Mouse (Mus musculus) heart, adult 9 months (tissue): ENCODE measurements around the gene Prkar1b.

Experiments used
- DNase-seq, 2 experiments: peaks; one replicate each; pipeline ENCODE4 v3.0.0; 2022; ENCODE audit warnings: low spot score in 2 of 2

Prkar1b gene

DNA sequence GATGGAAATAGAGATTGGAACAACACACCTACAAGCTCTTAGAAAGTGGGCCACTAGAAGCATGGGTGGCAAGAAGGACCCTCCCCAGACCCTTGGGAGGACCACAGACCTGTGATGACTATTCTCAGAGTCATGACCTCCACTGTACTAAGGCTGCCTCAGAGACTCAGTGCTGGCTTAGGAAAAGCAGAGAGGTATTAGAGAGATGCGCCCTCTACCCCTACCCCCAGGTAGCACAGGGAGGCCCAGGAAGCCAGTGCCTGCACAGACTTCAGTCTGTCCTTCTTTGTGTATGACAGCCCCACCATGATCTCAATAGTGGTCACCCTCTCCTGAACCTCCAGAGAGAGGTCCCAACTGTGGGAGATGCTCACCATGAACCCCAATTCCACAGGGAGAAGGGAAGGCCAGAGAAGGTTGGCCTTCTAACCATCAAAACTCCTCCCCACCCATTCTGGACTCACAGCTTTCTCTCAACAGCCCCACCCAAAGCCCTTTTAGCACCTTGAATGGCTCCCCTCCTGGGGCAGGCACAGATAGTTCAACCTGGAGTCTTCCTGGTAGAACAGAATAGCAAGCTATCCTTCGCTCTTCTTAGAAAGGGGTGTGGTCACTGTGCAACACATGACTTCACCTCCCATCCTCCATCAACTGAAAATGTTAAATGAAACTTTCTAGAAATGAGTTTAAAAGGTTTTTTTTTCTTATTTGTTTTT, 39.5 kb downstream of the Prkar1b start:
- DNase-seq = no peak

DNA sequence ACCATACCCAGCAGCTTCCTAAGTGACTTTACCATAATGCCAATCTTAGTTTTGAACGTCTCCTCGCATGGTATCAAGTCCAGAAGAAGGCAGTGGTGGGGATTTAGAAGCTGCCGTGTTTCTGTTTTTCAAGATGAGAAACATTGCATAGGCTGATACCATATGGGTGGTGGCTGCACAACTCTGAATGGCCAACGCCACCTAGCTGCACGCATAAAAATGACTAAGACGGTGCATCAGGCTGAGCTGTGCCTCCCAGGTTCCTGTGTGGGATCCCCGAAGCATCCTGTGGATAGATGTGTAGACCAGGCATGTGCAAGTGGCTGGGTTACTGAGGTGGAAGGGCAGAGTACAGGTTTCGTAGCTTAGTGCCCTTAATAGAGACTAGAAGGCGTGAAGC, 42.0 kb downstream of the Prkar1b start:
- no peak for DNase-seq

DNA sequence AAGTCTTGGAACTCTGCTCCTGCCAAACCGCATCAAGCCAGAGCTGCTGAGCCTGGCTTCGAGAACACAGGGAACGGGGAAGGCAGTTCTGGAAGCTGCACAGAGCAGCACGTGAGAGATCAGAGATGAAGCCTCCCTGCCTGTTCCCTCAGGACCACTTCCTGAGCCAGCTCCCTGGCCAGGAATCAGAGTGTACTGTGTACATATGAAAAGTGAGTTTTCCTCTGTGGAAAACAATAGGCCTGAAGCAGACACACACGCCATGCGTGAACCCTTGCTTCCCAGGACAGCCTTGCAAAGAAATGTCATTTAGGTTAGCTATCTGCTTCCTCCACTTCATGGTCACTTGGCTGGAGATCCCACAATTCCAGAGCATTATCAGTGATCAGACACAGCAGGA, 48.0 kb downstream of the Prkar1b start:
- DNase-seq = peak in 1 of 2 experiments; percentile 15

DNA sequence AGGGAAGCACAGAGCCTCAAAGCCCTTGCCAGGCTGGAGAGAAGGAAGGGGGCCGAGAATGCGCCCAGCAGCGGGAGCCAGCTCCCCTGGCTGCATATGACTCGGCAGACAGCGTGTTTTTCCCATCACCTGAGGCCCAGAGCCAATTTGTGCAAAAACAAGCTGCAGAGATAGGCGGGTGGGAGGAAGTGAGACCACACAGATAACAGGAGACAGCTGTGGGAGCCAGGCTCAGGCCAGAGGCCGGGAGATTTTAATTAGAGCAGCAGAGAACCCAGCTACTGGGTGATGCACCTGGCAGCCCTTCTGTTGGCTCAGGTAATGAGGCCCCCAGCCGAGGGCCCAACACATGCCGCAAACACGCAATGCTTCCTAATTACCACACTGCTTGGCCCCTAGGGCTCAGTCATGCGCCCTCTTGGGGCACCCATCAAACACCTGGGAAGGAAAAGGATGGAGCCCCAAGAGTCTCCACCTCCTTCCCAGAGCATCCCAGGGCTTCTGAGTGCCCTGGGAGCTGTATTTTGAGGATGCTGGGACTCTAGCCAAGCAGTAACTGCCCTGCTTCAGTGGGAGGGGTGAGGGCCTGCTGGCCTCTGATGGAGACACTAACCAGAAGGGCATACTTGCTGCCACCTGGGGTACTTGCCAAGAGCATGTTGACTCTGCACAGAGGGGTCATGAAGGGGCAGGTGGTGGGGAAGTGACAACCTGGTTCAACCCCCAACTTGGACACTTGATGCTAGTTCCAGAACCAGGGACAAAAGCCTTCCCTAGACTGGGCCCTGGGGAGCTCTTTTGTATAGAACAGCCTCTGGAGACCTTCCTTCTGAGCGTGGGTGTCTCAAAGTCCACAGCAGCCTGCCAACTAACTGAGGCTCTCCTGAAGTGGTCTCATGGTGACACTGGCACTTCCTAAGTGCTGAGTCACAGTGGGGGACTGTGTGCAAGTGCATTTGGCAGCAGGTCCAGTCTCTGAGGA, 50.5 kb downstream of the Prkar1b start:
- peak; percentile 55 to 58 for DNase-seq

DNA sequence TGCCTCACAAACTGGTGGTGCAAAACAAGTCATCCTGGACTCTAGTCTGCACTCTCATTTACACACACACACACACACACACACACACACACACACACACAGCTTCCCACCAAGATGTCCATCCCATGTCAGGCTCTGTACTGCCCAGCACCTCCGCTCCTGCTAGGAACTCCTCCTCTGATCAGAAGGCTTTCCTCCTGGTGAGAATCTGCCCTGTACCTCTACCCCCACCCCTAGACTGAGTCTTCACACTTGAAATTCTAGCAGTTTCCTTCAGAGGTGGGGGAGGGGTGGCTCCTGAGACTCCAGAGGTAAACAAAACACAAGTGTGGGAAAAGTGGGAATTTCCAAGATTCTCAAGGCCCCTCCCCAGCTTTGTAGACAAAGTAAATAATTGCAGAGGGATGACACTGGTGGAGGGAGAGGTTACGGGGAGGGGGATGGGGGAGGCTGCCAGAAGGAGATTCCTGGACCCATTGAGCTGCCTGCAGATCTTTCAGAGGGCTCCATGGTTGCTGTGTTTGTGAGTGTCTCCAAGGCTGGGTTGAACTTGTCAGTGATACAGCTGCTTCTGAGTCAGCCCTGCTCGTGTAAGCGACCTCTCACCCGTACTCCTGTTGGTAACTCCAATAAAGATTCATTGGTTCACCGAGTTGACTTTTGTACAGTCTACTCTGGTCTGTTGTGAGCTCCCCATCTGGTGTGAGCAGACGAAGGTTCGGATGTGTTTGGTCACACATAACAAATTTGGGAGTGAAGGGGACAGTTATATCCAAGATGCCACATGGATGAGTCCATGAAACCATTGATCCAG, 54.3 kb downstream of the Prkar1b start:
- DNase-seq = no peak

DNA sequence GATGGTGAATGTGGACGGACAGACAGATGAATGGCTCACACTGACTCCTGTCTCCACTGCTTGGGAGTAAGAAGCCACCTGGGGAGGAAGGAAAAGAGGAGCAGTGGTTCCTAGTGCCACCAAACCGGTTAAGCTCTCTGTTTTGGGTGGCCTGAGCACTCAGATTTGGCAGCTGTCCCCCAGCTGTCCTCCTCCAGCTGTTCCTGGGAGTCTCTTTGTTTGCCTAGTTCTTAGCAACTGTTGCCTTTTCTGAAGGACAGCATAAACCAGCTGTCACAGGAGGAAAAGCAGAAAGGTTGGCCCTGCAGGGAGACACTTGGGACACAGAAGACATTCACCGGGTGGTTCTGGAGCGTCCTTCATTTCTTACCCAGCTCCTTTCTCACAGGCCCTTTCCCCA, 56.3 kb downstream of the Prkar1b start:
- peak in 1 of 2 experiments; percentile 20 for DNase-seq

DNA sequence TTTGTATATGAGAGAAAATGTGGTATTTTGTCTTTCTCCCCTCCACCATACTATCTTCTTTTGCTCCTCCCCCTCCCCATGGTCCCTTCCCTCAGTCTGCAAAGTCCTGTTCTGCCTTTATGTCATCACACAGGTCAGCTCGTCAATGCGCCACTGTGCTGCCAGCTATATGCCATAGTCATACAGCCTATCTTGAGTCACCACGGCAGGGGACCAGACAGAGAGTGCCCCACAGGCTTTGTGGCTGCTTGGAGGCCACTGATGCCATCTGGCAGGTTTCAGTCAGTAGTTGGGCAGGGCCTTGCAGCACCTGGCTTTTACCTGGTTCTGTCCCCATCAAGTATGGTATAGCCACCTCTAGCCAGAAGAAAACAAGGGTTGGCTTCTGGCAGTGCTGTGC, 58.1 kb downstream of the Prkar1b start:
- no peak for DNase-seq

DNA sequence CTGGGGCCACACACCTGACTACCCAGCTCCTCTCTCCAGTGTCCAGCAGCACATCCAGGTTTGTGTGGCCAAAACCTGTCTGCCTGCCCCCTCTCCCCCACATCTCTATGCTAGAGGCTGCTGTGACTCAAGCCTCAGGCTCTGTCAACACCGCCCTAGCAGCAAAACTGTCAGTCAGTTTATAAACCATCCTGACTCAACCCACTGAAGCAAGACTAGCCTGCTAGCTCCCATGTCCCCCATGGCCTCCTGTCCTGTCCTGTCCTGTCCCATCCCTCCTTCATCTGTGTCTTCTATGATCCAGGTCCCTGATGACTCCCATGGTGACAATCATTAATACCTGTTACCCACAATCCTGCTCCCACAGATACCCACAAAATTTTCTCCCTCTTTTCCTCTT, 59.6 kb downstream of the Prkar1b start:
- no peak for DNase-seq

DNA sequence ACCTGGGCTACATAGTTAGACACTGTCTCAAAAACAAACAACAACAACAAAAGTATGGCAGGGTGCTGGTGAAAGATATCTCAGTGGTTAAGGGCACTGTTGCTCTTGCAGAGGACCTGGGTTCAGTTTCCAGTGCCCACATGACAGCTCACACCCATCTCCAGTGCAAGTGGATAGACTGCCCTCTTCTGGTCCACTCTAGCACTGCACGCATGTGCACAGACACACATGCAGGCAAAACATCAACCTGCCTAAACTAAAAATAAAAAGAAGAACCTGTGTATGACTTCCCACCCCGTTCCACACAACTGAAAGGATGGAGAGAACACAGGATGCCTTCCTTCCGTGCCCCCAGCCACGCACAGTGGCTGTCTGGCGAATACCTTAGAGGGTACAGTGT, 61.6 kb downstream of the Prkar1b start:
- DNase-seq = no peak

DNA sequence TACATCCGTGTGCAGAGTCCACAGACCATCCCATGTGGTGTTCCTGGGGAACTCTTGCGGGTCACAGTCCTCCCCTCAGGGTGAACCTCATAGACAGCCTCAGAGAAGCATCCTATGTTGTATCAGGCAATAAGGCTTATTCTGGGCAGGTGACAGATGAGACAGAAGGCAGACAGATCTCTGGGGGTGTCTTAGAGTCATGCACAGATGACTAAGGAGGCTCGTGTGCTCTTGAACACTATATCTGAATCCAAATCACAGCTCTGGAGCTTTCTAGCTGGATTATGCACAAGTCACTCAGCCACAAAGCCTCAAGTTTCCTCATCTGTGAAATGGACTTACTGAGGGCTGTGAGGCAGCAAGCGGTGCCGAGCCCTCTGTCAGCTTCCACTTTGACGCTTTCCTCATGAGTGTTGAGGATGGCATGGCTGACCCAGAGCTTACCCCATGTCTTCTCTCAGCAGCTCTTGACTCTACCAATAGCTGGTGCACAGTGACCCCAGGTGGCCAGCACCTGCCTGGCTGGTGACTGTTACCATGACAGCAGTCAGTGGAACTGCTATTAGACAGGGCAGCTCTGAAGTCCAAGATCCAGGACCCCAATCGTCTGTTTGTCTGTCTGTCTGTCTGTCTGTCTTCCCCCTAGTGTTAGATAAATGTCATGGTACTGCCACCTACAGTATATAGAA, 64.8 kb downstream of the Prkar1b start:
- DNase-seq = peak; percentile 36 to 47

DNA sequence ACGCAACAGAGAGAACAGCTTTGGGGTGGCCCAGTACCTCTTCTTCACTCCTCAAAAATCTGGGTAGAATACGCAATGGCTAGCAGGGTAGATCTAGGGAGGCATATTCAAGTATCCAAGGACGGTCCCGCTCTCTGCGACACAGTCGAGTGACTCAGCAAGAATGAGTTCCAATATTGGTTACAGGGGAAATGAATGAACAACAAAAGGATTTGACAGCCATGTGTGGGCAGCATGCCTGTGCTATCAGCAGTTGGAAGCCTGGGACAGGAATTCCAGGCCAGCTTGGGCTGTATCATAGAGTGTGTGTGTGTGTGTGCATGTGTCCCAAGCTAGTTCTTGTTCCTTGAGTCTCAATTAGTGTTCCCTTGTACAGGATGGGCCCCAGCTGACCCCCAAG, 65.5 kb downstream of the Prkar1b start:
- DNase-seq = peak; percentile 69 to 82

DNA sequence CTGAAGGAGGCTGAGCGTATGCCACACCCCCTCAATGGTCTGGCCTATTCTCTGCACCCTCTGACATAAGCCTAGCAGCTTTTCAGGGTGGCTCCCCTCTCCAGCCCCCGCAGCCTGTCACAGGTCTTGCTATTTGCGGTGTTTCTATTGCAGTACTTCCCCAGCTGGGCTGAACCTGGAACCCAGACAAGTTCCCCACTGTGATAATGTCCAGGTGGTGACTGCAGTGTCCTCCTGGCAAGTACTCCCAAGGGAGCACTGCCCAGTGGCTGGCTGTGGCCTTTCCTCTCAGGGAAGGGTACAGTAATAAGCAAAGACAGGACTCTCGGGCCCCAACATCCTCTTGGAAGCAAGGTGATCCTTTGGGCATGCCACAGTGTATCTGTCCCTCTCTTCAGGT, 66.0 kb downstream of the Prkar1b start:
- DNase-seq = peak; percentile 69 to 72

DNA sequence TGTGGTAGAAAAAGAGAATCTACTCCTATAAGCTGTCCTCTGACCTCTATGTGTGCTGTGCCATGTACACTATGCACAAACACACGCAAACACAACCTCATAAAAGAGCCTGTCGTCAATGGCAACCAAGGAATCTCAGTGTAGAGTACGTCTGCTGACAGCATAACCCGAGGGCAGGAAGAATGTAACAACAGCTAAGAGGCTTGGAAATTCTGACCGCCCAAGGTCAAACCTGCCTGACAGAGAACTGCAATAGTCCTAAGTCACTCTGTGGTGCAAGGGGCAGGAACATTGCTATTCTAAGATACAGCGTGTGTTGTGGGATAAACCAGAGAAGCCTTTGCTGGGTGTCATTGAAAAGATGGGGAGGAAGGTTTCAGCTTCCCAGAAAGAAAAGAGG, 68.4 kb downstream of the Prkar1b start:
- peak in 1 of 2 experiments; percentile 35 for DNase-seq

DNA sequence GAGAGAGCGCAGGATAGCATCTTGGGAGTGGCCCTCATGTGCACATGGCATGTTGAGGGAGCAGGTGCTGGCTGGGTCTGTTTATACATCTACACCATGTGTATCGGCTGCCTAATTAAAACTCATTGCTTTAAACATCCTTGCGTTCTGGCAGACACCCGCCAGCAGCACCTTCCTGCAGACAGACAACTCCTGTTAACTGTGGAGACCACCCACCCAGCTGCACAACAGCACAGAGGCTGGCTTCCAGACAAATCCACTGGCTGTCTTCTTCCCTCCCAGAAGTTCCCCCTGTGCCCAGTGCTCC, 71.7 kb downstream of the Prkar1b start:
- no peak for DNase-seq

DNA sequence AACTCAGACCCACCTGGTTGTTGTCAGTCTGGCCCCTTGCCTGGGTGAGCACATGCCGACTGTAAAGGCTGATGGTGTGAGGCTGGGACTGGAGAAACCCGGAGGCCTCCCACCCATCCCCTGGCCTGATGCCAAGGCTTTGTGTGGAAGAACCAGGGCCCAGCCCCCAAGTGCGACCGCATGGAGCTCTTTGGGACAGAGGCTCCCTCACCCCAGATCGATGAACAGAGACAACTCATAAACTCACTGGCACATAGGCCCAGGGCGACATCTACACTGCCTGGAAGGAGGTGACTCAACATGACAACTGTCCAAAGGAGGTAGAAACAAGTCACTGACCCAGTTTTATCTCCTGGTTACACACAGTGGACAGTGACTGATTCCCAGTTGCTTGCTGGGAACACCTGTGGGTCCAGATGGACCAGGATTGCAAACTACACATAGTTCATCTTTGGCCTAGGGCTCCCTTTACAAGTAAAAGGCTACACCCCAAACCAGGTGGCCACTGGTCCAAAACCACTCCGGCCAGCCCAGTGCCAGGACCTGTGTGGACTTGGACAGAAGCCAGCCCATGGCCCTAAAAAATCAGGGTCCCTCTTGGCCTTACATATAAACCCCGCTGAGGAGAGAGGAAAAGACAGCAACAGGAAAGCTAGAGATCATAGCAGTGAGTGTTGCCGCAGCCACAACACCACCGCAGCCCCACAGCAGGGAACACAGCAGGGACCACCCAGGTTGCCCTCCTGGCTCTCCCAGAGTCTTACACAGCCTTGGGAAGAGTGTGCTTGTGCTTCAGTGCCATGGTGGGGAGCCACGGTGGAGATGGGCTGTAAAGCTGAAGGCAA, 72.3 kb downstream of the Prkar1b start:
- DNase-seq = no peak

DNA sequence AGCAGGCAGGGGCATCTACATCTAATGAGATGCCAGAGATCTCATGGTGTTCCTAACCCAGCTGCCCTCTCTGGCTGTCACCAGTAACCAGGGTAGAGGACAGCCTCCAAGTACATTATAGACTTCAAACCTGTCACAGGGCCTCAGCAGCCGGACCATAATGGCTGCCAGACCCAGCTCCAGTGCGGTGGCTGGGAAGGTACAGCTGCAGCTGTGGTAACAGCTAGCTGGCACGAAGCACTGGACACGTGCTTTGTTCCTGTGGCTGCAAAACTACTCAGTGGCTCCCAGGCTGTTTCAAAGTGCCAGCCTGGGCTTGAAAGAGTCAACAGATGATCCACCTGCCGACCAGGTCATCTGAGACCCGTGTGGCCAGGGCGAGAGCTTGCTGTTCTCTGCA, 73.4 kb downstream of the Prkar1b start:
- no peak for DNase-seq

DNA sequence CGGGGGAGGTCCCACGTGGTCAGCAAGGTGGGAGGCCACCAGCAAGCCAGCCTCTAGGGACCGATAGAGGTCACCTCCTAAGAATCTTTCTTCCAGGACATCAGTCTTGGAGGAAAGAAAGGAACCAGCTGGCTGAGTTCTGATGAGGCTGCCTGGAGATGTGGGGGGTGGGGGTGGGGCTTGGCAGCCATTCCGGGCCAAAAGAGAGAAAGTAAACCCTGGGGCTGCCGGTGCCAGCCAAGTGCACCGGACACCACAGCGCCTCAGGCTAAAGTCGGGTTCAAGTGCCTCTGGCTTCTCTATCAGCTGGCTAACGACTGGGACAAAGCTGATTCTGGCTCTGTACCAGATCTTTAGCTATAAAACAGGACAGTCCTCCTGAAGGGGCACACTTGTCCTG, 74.0 kb downstream of the Prkar1b start:
- DNase-seq = no peak

DNA sequence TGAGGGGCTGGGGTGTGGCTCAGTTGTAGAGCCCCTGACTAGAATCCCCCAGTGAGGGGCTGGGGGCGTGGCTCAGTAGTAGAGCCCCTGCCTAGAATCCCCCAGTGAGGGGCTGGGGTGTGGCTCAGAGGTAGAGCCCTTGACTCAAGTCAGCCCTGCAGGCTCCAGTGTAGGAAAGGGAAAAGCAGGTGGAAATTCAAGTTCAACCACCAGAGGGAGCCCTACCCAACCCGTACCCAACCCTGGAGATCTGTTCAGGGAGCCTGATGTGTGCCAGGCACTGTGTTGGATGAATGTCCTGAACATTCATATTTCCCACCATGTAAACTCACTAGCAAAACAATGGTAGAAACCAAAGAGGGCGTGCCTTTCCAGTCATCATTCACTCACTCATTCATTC, 74.7 kb downstream of the Prkar1b start:
- DNase-seq = peak; percentile 57 to 70

DNA sequence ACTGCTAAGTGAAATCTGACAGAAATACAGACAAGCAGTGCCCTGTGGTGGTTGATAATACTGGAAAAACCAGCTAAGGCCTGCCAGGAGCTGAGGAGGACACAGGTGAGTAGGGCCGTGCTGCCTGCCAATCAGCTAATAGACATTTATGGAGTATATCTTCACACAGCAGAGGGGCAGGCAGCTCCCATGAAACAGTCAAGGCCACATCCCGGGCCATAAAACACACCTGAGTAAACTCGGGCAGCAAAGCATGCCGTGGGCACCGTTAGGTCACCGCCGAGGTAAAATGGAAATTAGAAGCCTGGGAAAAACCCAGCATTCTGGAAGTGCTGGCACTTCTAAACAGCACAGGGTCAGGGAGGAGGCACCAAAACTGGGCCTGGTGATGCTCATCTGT, 75.8 kb downstream of the Prkar1b start:
- DNase-seq = no peak

DNA sequence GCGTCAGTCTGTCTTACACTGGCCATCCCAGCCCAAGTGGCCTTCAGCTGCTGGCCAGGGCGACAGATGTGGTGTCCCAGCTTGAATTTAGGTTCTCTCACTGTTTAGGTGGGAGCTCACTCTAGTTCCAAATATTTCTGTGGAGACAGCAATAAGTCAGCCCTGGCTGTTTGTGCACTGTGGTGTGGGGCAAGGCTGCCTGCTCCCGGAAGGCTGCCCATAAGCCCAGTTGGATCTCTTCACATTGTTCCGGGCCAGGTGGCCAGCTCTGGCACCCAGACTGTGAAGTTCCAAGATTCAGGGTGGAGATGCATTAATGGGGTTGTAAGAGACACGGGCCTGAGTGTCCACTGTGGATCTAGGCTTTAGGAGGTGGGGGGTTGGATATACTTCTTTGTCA, 76.9 kb downstream of the Prkar1b start:
- no peak for DNase-seq
